Mouse (Mus musculus) retina, embryonic 14.5 days (tissue): Measurements from ENCODE around the gene Olah.

Experiments
- DNase-seq: peaks from one replicate; pipeline ENCODE4 v3.0.0-alpha.2; 2015; ENCODE audit warnings: low spot score

Gene Olah

GRCm38 (mm10) chr2:3348919-3349318 is 48.1 kb downstream of the Olah start:
- DNase-seq, result peak; percentile 71

GRCm38 (mm10) chr2:3348422-3348821 is 48.6 kb downstream of the Olah start:
- no peak for DNase-seq

- DNase-seq, result peak; percentile 73
Observed at GRCm38 (mm10) chr2:3335611-3336301, 61.3 kb downstream of the Olah start, which contains the start of gene Acbd7. Acbd7 (plus strand) TSS chr2:3336168.

GRCm38 (mm10) chr2:3333761-3334160 is 63.2 kb downstream of the Olah start:
- no peak for DNase-seq

- DNase-seq, result peak; percentile 95
Observed at GRCm38 (mm10) chr2:3332484-3333242, 64.3 kb downstream of the Olah start, which contains the start of gene Rpp38. Rpp38 (minus strand) TSS chr2:3332643.

- no peak for DNase-seq
Observed at GRCm38 (mm10) chr2:3332056-3332455, 65.0 kb downstream of the Olah start.

GRCm38 (mm10) chr2:3331071-3331703 is 65.8 kb downstream of the Olah start:
- no peak for DNase-seq

- peak; percentile 83 for DNase-seq
Observed at GRCm38 (mm10) chr2:3327351-3327750, 69.7 kb downstream of the Olah start.

- DNase-seq, result no peak
Observed at GRCm38 (mm10) chr2:3326547-3326946, 70.5 kb downstream of the Olah start.

- no peak for DNase-seq
Observed at GRCm38 (mm10) chr2:3324381-3325130, 72.5 kb downstream of the Olah start.

- DNase-seq, result no peak
Observed at GRCm38 (mm10) chr2:3323132-3323531, 73.9 kb downstream of the Olah start.

- DNase-seq, result no peak
Observed at GRCm38 (mm10) chr2:3305426-3306025, 91.5 kb downstream of the Olah start.

GRCm38 (mm10) chr2:3295826-3296225 is 101.2 kb downstream of the Olah start:
- DNase-seq, result no peak

GRCm38 (mm10) chr2:3292170-3292569 is 104.8 kb downstream of the Olah start:
- DNase-seq, result no peak
